Mouse (Mus musculus) liver, embryonic 16.5 days (tissue): ENCODE data around the gene Ncor1. TPM values are rescaled to one million over a fixed set of nuclear protein-coding genes. Genes with fewer than 3 reads are reported as not detected.
"Not testable (repeated sequence)": the region's sequence is repeated elsewhere in the genome, so short reads cannot be mapped to it uniquely, and the experiment has no call there.

Experiments
- ATAC-seq: fragments of 200-750 bp; cut with Nextera tagmentation; 2 replicates; pipeline ENCODE4 v1.8.0; 2017; ENCODE audit warnings: low read depth, mild to moderate bottlenecking, moderate number of reproducible peaks, moderate library complexity
- H3K27ac ChIP-seq: fragments of 300-500 bp; sonication (generic); 2 replicates; pipeline ENCODE4 v1.5.1; 2014; ENCODE audit warnings: mild to moderate bottlenecking, low read length
- H3K27me3 ChIP-seq: fragments of 300-500 bp; sonication (generic); 2 replicates; pipeline ENCODE4 v1.6.1; 2014; ENCODE audit warnings: low read depth, low read length, mixed read lengths; ENCODE audit not compliant: control insufficient read depth, insufficient read depth
- H3K36me3 ChIP-seq: fragments of 300-500 bp; sonication (generic); 2 replicates; pipeline ENCODE4 v1.6.1; 2014; ENCODE audit warnings: mild to moderate bottlenecking; ENCODE audit not compliant: control insufficient read depth, insufficient read depth
- H3K4me1 ChIP-seq: fragments of 300-500 bp; sonication (generic); 2 replicates; pipeline ENCODE4 v1.6.1; 2014; ENCODE audit warnings: low read depth, low read length, mixed read lengths; ENCODE audit not compliant: control insufficient read depth
- H3K4me2 ChIP-seq: fragments of 300-500 bp; sonication (generic); 2 replicates; pipeline ENCODE4 v1.6.1; 2014; ENCODE audit warnings: low read depth, low read length, mixed read lengths
- H3K4me3 ChIP-seq: fragments of 300-500 bp; sonication (generic); 2 replicates; pipeline ENCODE4 v1.5.1; 2014; ENCODE audit warnings: low read depth, mild to moderate bottlenecking, low read length
- H3K9ac ChIP-seq: fragments of 300-500 bp; sonication (generic); 2 replicates; pipeline ENCODE4 v1.6.1; 2014; ENCODE audit warnings: low read depth, low read length
- H3K9me3 ChIP-seq: fragments of 300-500 bp; sonication (generic); replicated peaks from 2 replicates; pipeline ENCODE4 v1.6.1; 2016; ENCODE audit warnings: low read length; ENCODE audit not compliant: control insufficient read depth
- WGBS: fragments of 180-500 bp; shearing (Covaris S2); extraction: QIAGEN DNeasy Blood & Tissue Kit; methylation state at CpG from one replicate; pipeline ENCODE4 v1.1.7; 2014; ENCODE audit not compliant: insufficient replicate concordance; 5-methylcytosine and 5-hydroxymethylcytosine counted together
- polyA plus RNA-seq: library from polyadenylated mRNA; unstranded; fragments of >200 nt; fragmentation: Nextera tagmentation; extraction: Ambion mirVana; gene quantifications from 2 replicates; pipeline ENCODE4 v1.2.1, GENCODE M21; 2015

Ncor1 gene
- polyA plus RNA-seq, 1 experiment from 2014 or later: 22.7 TPM

- Histone ChIP-seq H3K9me3 (no peaks in the 10 kb centered on the region), H3K4me2 (no peak overlapping the region), H3K9ac (no peak overlapping the region), H3K27ac (no peak overlapping the region), H3K27me3 (no peaks in the 10 kb centered on the region), H3K4me3 (no peak overlapping the region), H3K4me1 (no peaks in the 10 kb centered on the region), H3K36me3 (peaks cover 6% of the 10 kb centered on the region)
- 77% methylated on average over 2 of the region's 2 CpGs for WGBS
- ATAC-seq: no peak
Observed at GRCm38 (mm10) chr11:62309296-62309695, 149.0 kb downstream of the Ncor1 start.

- 81% methylated on average over 2 of the region's 2 CpGs for WGBS
- Histone ChIP-seq H3K36me3 (no peaks in the 10 kb centered on the region; the same call in 1 of the 2 replicates), H3K9ac (no peak overlapping the region), H3K4me1 (no peaks in the 10 kb centered on the region), H3K4me3 (no peak overlapping the region), H3K4me2 (no peak overlapping the region), H3K27ac (no peak overlapping the region), H3K9me3 (no peaks in the 10 kb centered on the region), H3K27me3 (no peaks in the 10 kb centered on the region)
- ATAC-seq: no peak
Observed at GRCm38 (mm10) chr11:62305866-62306265, 152.5 kb downstream of the Ncor1 start.

GRCm38 (mm10) chr11:62298883-62299282 lies 159.5 kb downstream of the Ncor1 start:
- no peaks in the 10 kb centered on the region for H3K36me3 ChIP-seq
- no peak for ATAC-seq
- H3K4me3 ChIP-seq: no peak overlapping the region
- H3K4me2 ChIP-seq: no peak overlapping the region
- no peaks in the 10 kb centered on the region for H3K9me3 ChIP-seq
- H3K9ac ChIP-seq: no peak overlapping the region
- no peaks in the 10 kb centered on the region for H3K27me3 ChIP-seq
- no peaks in the 10 kb centered on the region for H3K4me1 ChIP-seq
- no peak overlapping the region for H3K27ac ChIP-seq
- WGBS: 69% methylated on average over 6 of the region's 6 CpGs

- no peak overlapping the region for H3K27ac ChIP-seq
- H3K4me1 ChIP-seq: no peaks in the 10 kb centered on the region
- no peaks in the 10 kb centered on the region for H3K27me3 ChIP-seq
- WGBS: 72% methylated on average over 2 of the region's 2 CpGs
- no peaks in the 10 kb centered on the region for H3K9me3 ChIP-seq
- no peak for ATAC-seq
- no peak overlapping the region for H3K4me3 ChIP-seq
- H3K4me2 ChIP-seq: no peak overlapping the region
- H3K36me3 ChIP-seq: no peaks in the 10 kb centered on the region
- H3K9ac ChIP-seq: no peak overlapping the region
Observed at GRCm38 (mm10) chr11:62294121-62294520, 164.2 kb downstream of the Ncor1 start.

GRCm38 (mm10) chr11:62287700-62288099 lies 170.6 kb downstream of the Ncor1 start:
- Histone ChIP-seq H3K4me3 (no peak overlapping the region), H3K4me2 (no peak overlapping the region), H3K36me3 (no peaks in the 10 kb centered on the region), H3K9me3 (no peaks in the 10 kb centered on the region), H3K27me3 (no peaks in the 10 kb centered on the region), H3K9ac (no peak overlapping the region), H3K4me1 (no peaks in the 10 kb centered on the region), H3K27ac (no peak overlapping the region)
- 75% methylated on average over 1 of the region's 1 CpGs for WGBS
- ATAC-seq: no peak

GRCm38 (mm10) chr11:62285020-62285419 lies 173.3 kb downstream of the Ncor1 start:
- Histone ChIP-seq H3K9ac (no peak overlapping the region), H3K4me3 (no peak overlapping the region), H3K9me3 (no peaks in the 10 kb centered on the region), H3K4me1 (peaks cover 14% of the 10 kb centered on the region), H3K27me3 (no peaks in the 10 kb centered on the region), H3K27ac (no peak overlapping the region), H3K36me3 (no peaks in the 10 kb centered on the region), H3K4me2 (no peak overlapping the region)
- no peak for ATAC-seq
- WGBS: 63% methylated on average over 8 of the region's 8 CpGs

GRCm38 (mm10) chr11:62284020-62284419 lies 174.3 kb downstream of the Ncor1 start:
- ATAC-seq, H3K4me3 ChIP-seq, H3K4me2 ChIP-seq, H3K27me3 ChIP-seq, H3K27ac ChIP-seq, H3K36me3 ChIP-seq, H3K9ac ChIP-seq, H3K9me3 ChIP-seq: not testable (repeated sequence)
- peaks cover 14% of the 10 kb centered on the region for H3K4me1 ChIP-seq
- 80% methylated on average over 3 of the region's 3 CpGs for WGBS

- Histone ChIP-seq H3K27me3 (no peaks in the 10 kb centered on the region), H3K4me2 (peak overlapping the region; percentile 98), H3K36me3 (no peaks in the 10 kb centered on the region), H3K27ac (peak overlapping the region; percentile 91), H3K9me3 (no peaks in the 10 kb centered on the region), H3K9ac (peak overlapping the region; percentile 81), H3K4me3 (peak overlapping the region; percentile 87), H3K4me1 (peaks cover 18% of the 10 kb centered on the region)
- under 1% methylated on average over 45 of the region's 57 CpGs for WGBS
- ATAC-seq: peak; percentile 86
Observed at GRCm38 (mm10) chr11:62281601-62281997, 176.7 kb downstream of the Ncor1 start.

- Histone ChIP-seq H3K4me3 (peak within 1 kb of the TSS; percentile 87), H3K4me2 (peak within 1 kb of the TSS; percentile 98), H3K4me1 (peaks cover 18% of the 10 kb centered on the region), H3K36me3 (no peaks in the 10 kb centered on the region), H3K27ac (peak within 1 kb of the TSS; percentile 91), H3K9ac (peak within 1 kb of the TSS; percentile 81), H3K9me3 (no peaks in the 10 kb centered on the region), H3K27me3 (no peaks in the 10 kb centered on the region)
- WGBS: 0% methylated on average over 61 of the region's 68 CpGs
- ATAC-seq: peak; percentile 96
Observed at GRCm38 (mm10) chr11:62280675-62281600, 177.4 kb downstream of the Ncor1 start, which contains the start of the genes Zswim7 and Ttc19. Zswim7 (minus strand) TSS chr11:62281375. Ttc19 (plus strand) TSS chr11:62281473.
